Mouse (Mus musculus) limb, embryonic 12.5 days (tissue): ENCODE measurements around the gene Utrn. TPM values are rescaled to one million over a fixed set of nuclear protein-coding genes. Genes with fewer than 3 reads are reported as not detected.

Experiments used
- ATAC-seq: fragments of 200-750 bp; cut with Nextera tagmentation; 2 replicates; pipeline ENCODE4 v1.8.0; 2017; ENCODE audit warnings: low read depth, moderate TSS enrichment; ENCODE audit not compliant: insufficient number of reproducible peaks, insufficient read depth, low FRiP score, low TSS enrichment
- H3K27ac ChIP-seq: fragments of 300-500 bp; sonication (generic); 2 replicates; pipeline ENCODE4 v1.5.1; 2016; ENCODE audit warnings: mild to moderate bottlenecking, moderate library complexity
- H3K27me3 ChIP-seq: fragments of 300-500 bp; sonication (generic); 2 replicates; pipeline ENCODE4 v1.6.1; 2016; ENCODE audit warnings: mild to moderate bottlenecking, moderate library complexity
- H3K36me3 ChIP-seq: fragments of 300-500 bp; sonication (generic); 2 replicates; pipeline ENCODE4 v1.6.1; 2016; ENCODE audit warnings: mild to moderate bottlenecking, moderate library complexity
- H3K4me1 ChIP-seq: fragments of 300-500 bp; sonication (generic); replicated peaks from 2 replicates; pipeline ENCODE4 v1.6.1; 2016
- H3K4me2 ChIP-seq: fragments of 300-500 bp; sonication (generic); 2 replicates; pipeline ENCODE4 v1.6.1; 2016; ENCODE audit warnings: mild to moderate bottlenecking, moderate library complexity
- H3K4me3 ChIP-seq: fragments of 300-500 bp; sonication (generic); replicated peaks from 2 replicates; pipeline ENCODE4 v1.5.1; 2016; ENCODE audit warnings: mild to moderate bottlenecking
- H3K9ac ChIP-seq: fragments of 300-500 bp; sonication (generic); replicated peaks from 2 replicates; pipeline ENCODE4 v1.6.1; 2016; ENCODE audit warnings: mild to moderate bottlenecking, moderate library complexity
- H3K9me3 ChIP-seq: fragments of 300-500 bp; sonication (generic); 2 replicates; pipeline ENCODE4 v1.6.1; 2016; ENCODE audit warnings: mild to moderate bottlenecking, moderate library complexity
- WGBS: fragments of 180-500 bp; shearing (Covaris S2); methylation state at CpG from one replicate; pipeline ENCODE4 v1.1.7; 2016; 5-methylcytosine and 5-hydroxymethylcytosine counted together
- polyA plus RNA-seq: library from polyadenylated mRNA; unstranded; fragments of >200 nt; fragmentation: Nextera tagmentation; extraction: Ambion mirVana; gene quantifications from 2 replicates; pipeline ENCODE4 v1.2.1, GENCODE M21; 2016

The Utrn gene
- polyA plus RNA-seq, 1 experiment from 2014 or later, result 62.1 TPM

DNA sequence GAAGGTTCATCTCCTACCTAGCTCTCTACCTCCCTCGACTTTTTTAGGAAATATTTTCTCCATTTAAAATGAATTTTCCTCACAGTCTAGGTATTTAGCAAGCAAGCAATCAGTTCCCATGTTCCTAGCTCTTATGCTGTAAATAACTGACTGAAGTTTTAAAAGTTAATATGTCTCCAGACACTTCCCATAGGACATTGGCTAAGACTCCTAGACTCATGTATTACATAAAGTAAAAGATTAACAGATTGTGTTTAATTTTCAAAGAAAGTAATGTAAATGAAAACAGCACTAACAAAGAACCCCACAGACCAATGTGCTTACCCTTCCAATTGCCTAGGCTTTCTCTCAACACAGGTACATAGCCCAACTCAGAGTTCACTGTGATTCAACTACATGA lies 35.0 kb downstream of the Utrn start:
- WGBS, result 74% methylated on average over 1 of the region's 1 CpGs
- no peaks in the 10 kb centered on the region for H3K4me1 ChIP-seq
- H3K9ac ChIP-seq, result no peak overlapping the region
- H3K9me3 ChIP-seq, result no peaks in the 10 kb centered on the region
- no peaks in the 10 kb centered on the region for H3K27me3 ChIP-seq
- H3K36me3 ChIP-seq, result no peaks in the 10 kb centered on the region
- no peak overlapping the region for H3K27ac ChIP-seq
- no peak overlapping the region for H3K4me3 ChIP-seq
- ATAC-seq, result no peak
- no peak overlapping the region for H3K4me2 ChIP-seq

DNA sequence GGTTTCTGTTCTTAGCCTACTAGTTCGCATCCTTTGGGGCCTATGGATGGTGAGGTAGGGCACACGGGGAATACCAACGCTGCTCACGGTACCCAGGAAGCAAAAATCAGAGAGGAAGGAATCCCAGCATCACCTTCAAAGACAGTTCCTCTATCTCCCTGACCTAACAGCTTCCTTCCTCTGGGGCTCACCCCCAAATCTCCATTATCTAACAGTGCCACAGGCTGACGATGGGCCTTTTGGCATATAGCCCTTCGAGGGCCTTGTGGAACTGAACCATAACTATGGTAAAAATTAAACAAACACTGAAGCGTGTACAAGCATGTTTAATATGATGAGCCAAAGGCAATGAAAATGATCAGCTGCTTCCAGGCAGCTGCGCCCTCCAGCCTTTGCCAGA lies 37.0 kb downstream of the Utrn start:
- Histone ChIP-seq H3K4me3 (no peak overlapping the region), H3K36me3 (no peaks in the 10 kb centered on the region), H3K9me3 (no peaks in the 10 kb centered on the region), H3K27me3 (no peaks in the 10 kb centered on the region), H3K4me2 (no peak overlapping the region), H3K9ac (no peak overlapping the region), H3K27ac (no peak overlapping the region), H3K4me1 (0 out of 2 replicates have a peak, but pooled peaks cover 5% of the 10 kb centered on the region)
- 93% methylated on average over 8 of the region's 8 CpGs for WGBS
- no peak for ATAC-seq

GRCm38 (mm10) chr10:12827778-12828177 lies 41.4 kb downstream of the Utrn start:
- no peak for ATAC-seq
- H3K4me2 ChIP-seq, result no peak overlapping the region
- H3K27me3 ChIP-seq, result no peaks in the 10 kb centered on the region
- H3K36me3 ChIP-seq, result no peaks in the 10 kb centered on the region
- no peak overlapping the region for H3K9ac ChIP-seq
- WGBS, result 50% methylated on average over 4 of the region's 4 CpGs
- peaks cover 13% of the 10 kb centered on the region for H3K4me1 ChIP-seq
- H3K27ac ChIP-seq, result no peak overlapping the region
- H3K9me3 ChIP-seq, result no peaks in the 10 kb centered on the region
- H3K4me3 ChIP-seq, result no peak overlapping the region

DNA sequence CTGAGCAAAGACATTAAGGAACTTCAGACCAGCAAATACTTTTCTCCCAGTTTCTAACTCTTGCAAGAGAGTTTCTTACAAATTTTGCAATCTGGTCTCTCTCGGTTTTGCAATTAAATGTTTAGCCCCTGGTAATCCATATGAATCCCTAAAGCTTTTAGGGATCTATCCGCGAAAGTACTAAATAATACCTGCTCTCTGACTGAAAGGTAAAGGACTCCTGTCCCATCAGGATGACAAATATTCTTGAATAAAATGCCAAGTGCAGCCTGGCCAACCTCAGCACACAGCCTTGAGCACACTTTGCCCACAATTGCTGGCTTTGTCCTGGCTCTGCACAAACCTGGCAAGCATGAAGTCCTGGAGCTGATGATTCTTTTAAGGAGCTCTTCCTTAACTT lies 41.9 kb downstream of the Utrn start:
- no peak for ATAC-seq
- Histone ChIP-seq H3K36me3 (no peaks in the 10 kb centered on the region), H3K9me3 (no peaks in the 10 kb centered on the region), H3K27me3 (no peaks in the 10 kb centered on the region), H3K4me1 (peaks cover 15% of the 10 kb centered on the region), H3K4me2 (no peak overlapping the region), H3K9ac (no peak overlapping the region), H3K4me3 (no peak overlapping the region), H3K27ac (no peak overlapping the region)
- WGBS, result 72% methylated on average over 3 of the region's 3 CpGs

DNA sequence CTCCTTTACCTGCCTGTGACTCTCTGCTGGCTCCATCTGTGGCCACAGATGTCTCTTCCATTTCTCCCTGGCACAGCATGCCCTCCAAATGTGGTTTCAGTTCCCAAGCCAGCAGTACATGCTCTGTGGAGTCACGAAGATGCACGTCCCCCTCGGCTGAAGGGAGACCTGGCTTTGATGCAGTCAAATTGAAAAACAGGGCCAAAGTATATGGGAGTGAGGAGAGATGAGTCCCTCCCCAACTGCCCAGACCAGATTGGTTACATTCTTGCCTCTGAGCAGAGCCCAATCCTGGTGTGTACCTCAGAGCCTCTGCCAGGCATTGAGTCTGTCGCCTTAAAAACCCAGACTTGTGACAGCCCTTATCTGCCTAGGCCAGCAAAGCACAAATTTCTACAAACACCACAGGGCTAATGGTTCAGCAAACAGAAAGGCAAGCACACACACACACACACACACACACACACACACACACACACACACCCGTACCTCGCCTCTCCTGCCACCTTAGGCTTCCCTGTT lies 42.3 kb downstream of the Utrn start:
- Histone ChIP-seq H3K27ac (no peak overlapping the region), H3K27me3 (no peaks in the 10 kb centered on the region), H3K4me2 (no peak overlapping the region), H3K9ac (no peak overlapping the region), H3K4me3 (no peak overlapping the region), H3K36me3 (no peaks in the 10 kb centered on the region), H3K4me1 (peaks cover 15% of the 10 kb centered on the region), H3K9me3 (no peaks in the 10 kb centered on the region)
- WGBS, result 62% methylated on average over 6 of the region's 6 CpGs
- ATAC-seq, result no peak

- WGBS, result 26% methylated on average over 4 of the region's 4 CpGs
- Histone ChIP-seq H3K4me3 (no peak overlapping the region), H3K27ac (no peak overlapping the region)
These were observed 44.8 kb downstream of the Utrn start for GRCm38 (mm10) chr10:12824386-12824785.

DNA sequence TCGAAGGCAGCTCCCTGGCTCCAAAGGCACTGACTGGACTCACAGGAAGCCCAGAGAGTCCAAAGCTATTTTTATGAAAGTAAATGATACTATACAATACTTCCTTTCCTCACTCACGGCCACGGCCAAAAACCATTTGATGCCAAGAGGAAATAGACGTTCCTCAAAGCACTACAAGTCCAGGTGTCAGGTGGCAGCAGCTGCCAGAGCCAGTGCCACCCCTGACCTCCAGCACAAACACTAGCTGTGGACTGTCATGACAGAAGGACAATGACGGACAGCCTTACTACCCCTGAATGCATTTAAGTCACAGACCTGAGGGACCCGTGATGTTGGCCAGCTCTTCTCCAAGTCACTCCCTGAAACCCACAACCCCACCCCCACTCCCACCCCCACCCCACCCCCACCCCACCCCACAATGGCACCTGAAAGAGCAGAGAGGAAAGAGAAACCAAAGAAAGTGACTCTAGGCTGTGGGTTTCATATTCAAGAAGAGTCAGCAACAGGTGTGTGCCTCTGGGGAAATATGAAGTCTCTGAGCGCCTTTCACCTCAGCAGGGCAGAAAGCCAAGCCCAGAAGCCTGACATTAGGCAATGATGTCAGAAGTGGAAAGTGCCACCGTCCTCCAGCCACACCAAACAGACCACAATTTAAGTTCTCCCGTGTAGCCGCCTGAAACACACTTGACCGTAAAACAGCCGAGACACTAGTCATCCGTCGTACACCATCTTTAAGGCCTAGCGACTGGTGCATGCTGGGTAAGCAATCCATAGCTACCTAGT lies 45.5 kb downstream of the Utrn start:
- Histone ChIP-seq H3K4me2 (no peak overlapping the region), H3K9me3 (no peaks in the 10 kb centered on the region), H3K27ac (no peak overlapping the region), H3K36me3 (no peaks in the 10 kb centered on the region), H3K4me3 (no peak overlapping the region), H3K27me3 (no peaks in the 10 kb centered on the region), H3K9ac (no peak overlapping the region), H3K4me1 (peaks cover 15% of the 10 kb centered on the region)
- WGBS, result 77% methylated on average over 15 of the region's 15 CpGs
- no peak for ATAC-seq

More at GRCm38 (mm10) chr10:12824386-12824785, 44.8 kb downstream of the Utrn start:
- Histone ChIP-seq H3K9me3 (no peaks in the 10 kb centered on the region), H3K36me3 (no peaks in the 10 kb centered on the region), H3K27me3 (no peaks in the 10 kb centered on the region), H3K4me2 (no peak overlapping the region), H3K4me1 (peaks cover 15% of the 10 kb centered on the region), H3K9ac (no peak overlapping the region)
- no peak for ATAC-seq

DNA sequence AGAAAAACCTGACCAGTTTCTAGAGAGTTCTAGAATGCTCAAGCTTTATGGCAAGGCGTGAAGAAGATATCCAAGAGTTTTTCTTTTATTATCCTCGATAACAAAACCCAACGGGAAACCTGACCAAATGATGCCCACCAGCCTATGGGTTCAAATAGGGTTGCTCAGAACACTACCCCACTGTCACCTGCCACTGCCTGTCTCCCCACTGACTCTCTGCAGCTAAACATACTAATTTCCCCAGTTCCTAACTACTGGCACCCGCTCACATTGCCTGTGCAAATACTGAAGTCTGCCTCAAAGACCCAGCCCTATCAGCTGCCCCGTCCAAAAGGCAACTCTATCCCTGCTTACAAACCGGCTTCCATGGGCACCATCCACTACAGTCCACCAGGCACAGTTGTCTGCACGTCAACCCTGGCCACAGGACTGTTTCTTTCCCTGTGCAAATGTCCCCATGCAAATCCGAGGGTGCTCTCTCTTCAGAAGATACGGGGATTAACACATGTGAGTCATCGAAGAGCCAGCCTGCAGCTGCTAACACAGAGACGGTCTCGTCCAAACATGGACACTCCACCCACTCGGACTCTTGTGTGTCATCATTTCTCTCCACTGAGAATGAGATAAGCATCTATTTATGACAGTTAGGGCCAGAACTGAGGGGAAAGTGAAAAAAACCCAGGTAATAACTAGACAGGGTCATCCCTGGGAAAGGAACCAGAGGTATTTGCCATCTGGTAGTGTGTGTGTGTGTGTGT lies 48.0 kb downstream of the Utrn start:
- H3K36me3 ChIP-seq, result no peaks in the 10 kb centered on the region
- WGBS, result 84% methylated on average over 13 of the region's 13 CpGs
- peaks cover 10% of the 10 kb centered on the region for H3K4me1 ChIP-seq
- no peaks in the 10 kb centered on the region for H3K27me3 ChIP-seq
- H3K4me2 ChIP-seq, result no peak overlapping the region
- H3K27ac ChIP-seq, result no peak overlapping the region
- H3K9ac ChIP-seq, result no peak overlapping the region
- no peak for ATAC-seq
- H3K9me3 ChIP-seq, result no peaks in the 10 kb centered on the region
- H3K4me3 ChIP-seq, result no peak overlapping the region

GRCm38 (mm10) chr10:12817409-12817808 lies 51.8 kb downstream of the Utrn start:
- Histone ChIP-seq H3K27ac (no peak overlapping the region), H3K36me3 (no peaks in the 10 kb centered on the region), H3K27me3 (no peaks in the 10 kb centered on the region), H3K4me1 (no peaks in the 10 kb centered on the region), H3K4me3 (no peak overlapping the region), H3K4me2 (no peak overlapping the region), H3K9ac (no peak overlapping the region), H3K9me3 (no peaks in the 10 kb centered on the region)
- no peak for ATAC-seq
- 94% methylated on average over 6 of the region's 6 CpGs for WGBS

DNA sequence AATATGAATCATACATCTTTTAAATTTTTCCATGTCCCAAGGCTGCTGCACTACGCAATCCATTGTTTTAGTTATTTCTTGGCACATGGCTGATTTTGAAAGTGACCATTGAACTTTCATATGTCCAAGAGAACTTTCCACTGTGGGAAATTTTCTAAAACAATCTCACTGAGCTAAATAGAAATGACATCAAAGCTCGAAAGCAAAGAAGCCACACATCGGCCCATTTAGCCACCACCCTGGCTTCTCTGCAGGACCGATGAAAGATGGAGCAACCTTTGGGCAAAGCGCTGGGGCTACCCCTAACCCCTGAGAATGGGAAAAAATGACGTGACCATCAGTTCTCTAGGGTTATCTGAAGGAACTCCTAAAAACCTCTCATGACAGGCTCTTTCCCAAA lies 52.6 kb downstream of the Utrn start:
- no peaks in the 10 kb centered on the region for H3K27me3 ChIP-seq
- WGBS, result 91% methylated on average over 6 of the region's 6 CpGs

DNA sequence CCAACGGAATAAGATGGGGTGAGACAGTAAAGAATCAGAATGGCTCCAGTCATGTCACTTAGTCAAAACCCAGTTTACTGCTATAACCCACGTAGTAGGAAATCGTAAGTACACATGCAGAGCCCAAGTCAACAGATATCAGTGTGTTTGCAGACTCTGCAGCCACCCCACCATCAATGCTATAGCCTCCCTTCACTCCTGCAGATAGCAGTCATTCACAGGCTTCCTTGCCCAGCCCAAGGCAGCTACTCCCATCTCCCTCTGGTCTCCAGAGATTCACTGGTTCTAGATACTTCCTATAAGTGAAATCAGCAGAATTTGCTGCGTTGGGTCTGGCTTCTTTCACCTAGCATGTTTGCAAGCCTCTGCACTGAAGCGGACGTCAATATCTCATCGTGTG lies 54.8 kb downstream of the Utrn start:
- no peak overlapping the region for H3K4me3 ChIP-seq
- no peaks in the 10 kb centered on the region for H3K9me3 ChIP-seq
- no peak overlapping the region for H3K4me2 ChIP-seq
- H3K9ac ChIP-seq, result no peak overlapping the region
- WGBS, result 96% methylated on average over 7 of the region's 7 CpGs
- H3K27me3 ChIP-seq, result no peaks in the 10 kb centered on the region
- no peaks in the 10 kb centered on the region for H3K36me3 ChIP-seq
- H3K4me1 ChIP-seq, result peaks cover 22% of the 10 kb centered on the region; the same call in 1 of the 2 replicates
- no peak overlapping the region for H3K27ac ChIP-seq
- no peak for ATAC-seq

More for the DNA sequence above, 52.6 kb downstream of the Utrn start:
- no peak overlapping the region for H3K9ac ChIP-seq
- H3K4me2 ChIP-seq, result no peak overlapping the region
- H3K9me3 ChIP-seq, result no peaks in the 10 kb centered on the region
- 0 out of 2 replicates have a peak, but pooled peaks cover 3% of the 10 kb centered on the region for H3K4me1 ChIP-seq
- H3K4me3 ChIP-seq, result no peak overlapping the region
- no peak overlapping the region for H3K27ac ChIP-seq
- H3K36me3 ChIP-seq, result no peaks in the 10 kb centered on the region
- no peak for ATAC-seq
